Mouse (Mus musculus) layer of hippocampus, adult 11-12 months (tissue): ENCODE data around the gene Sulf2.

Source experiments
- DNase-seq: peaks from one replicate; pipeline ENCODE4 v3.0.0; 2022; ENCODE audit warnings: low spot score

The Sulf2 gene

GRCm38 (mm10) chr2:166116278-166116608 is 39.2 kb downstream of the Sulf2 start:
- no peak for DNase-seq

DNA sequence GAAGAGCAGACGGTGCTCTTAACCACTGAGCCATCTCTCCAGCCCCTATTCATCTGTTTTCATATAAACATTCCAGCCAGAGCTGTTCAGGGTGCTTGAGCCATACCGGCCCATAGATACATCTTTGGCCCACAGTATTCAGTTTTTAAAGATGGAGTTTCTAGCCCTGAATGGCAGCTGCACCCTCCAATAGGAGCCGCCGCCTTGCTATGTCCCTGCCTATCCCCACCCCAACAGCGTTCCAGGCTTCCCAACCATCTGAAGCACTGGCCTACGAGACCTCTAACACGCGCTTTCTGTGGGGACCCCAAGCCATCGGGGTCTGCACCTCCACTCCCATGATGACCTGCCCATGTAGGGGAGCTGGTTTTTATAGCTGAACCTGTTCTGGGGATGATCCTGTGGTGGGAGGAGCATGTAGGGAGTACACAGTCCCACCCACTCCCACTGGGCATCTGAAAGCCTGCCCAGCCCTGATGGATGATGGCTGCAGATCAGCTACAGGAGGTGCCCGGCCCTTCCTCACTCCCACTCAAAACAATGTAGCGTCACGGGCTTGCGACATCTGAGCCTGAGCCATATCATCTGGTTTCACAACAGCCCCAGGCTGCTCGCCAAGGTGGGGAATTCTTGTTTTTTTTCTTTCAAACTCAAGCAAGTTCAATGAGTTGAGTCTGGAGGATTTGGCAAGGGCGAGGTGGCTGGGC is 39.7 kb downstream of the Sulf2 start:
- DNase-seq = peak; percentile 50

DNA sequence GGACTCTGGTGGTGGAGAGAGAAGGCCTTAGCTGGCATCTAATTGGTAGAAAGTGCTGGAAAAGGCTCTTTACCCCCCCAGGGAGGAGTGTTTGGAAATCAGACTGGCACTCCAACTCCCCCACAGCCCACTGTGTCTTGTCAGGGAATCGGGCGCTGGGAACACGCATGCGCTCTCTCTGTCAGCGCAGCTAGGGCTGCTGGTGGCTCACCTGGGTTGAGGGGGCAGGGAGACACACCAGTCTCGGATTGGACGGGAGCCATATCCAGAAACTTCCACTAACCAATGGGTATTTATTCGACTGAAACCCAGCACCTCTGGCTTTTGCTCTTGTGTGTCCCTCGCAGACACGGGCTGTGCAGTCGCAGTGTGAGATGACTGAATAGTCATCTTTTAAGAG is 42.5 kb downstream of the Sulf2 start:
- no peak for DNase-seq

DNA sequence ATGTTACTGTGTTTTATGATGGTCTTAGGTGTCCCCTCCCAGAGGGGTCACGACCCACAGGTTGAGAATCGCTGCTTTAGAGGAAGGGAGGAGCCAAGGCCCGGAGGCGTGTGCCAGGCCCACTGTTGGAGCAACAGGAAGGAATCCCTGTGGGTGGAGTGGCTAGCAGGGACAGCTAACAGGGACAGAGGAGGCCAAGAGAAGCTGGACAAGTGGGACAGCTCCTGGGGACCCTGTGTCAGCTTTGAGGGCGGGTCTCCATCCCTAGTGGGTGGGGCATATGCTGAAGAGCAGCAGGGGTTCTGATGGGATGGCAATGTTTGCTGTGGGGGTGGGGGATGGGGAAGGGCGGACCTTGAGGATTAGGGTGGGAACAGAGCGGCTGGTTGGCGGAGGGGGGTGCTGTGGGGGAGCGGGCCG is 43.6 kb downstream of the Sulf2 start:
- DNase-seq = no peak

DNA sequence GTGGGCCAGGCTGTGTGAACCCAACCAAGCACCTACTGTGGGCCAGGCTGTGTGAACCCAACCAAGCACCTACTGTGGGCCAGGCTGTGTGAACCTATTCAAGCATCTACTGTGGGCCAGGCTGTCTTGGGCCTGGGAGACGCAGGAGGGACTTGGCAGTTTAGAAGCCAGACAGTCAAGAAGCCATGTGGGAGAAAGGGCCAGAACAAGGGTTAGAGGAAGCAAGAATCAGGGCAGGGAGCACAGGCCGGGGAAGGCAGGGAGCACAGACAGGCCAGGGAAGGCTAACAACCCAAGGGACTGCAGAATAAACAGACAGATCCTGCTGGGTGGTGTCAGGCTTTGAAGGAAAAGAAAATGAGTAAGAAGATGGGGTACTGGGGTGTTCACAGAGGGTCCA is 44.2 kb downstream of the Sulf2 start:
- DNase-seq = no peak

DNA sequence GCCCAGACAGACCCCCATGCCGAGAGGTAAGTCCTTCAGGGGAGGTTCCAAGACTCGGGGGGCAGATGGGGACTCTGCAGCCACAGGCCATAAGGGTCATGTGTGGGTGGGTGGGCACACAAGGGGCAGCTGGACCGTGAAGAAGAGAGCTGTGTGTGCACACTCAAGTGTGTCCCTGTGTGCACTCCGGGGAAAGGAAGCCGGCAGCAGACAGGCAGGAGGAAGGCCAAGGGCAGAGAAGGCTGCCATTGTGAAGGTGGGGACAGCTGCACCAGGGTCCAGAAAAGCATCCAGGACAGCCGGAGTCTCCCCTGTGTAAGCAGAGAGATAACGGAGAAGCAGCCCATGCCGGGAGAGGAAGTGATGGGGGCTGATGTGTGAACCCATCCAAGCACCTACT is 44.7 kb downstream of the Sulf2 start:
- DNase-seq = no peak

- peak; percentile 93 for DNase-seq
Measured at GRCm38 (mm10) chr2:166108326-166108725, 47.1 kb downstream of the Sulf2 start.

DNA sequence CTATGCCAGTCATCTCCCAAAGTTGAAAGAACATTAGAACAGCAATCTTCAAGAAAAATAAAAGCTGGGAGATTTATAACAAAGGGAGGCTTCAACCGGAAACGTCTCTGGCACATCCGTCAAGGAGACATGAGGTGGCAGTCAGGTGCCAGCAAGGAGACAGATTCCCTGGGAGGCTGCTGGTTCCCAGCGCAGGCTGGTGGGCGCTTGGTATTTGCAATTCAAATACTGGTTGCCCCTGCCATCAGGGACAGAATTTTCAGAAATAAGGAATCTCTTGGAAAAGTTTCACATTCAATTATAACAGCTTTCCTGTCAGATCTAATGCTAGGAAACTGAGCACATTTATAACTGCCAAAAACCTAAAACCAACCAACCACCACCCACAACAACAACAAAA is 47.6 kb downstream of the Sulf2 start:
- DNase-seq = no peak

DNA sequence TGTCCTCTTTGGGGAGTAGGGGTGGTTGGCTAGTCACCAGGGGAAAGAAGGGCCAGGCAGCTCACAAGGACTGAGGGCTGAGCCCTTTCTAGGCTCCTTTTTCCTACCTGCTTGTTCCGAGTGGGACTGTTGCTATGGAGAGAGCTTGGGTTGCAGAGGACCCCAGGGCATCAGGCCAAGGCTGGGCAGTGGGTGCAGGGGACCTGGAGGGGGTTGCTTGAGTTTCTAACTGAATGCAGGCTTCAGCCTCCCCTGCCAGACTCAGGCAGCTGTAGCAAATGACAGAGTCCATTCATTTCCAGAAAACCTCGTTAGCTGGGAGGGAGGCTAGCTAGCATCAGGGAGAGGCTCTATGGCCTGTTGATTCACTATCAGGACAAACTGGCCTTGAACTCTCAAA is 48.8 kb downstream of the Sulf2 start:
- no peak for DNase-seq

- no peak for DNase-seq
Measured at GRCm38 (mm10) chr2:166105911-166106310, 49.6 kb downstream of the Sulf2 start.

DNA sequence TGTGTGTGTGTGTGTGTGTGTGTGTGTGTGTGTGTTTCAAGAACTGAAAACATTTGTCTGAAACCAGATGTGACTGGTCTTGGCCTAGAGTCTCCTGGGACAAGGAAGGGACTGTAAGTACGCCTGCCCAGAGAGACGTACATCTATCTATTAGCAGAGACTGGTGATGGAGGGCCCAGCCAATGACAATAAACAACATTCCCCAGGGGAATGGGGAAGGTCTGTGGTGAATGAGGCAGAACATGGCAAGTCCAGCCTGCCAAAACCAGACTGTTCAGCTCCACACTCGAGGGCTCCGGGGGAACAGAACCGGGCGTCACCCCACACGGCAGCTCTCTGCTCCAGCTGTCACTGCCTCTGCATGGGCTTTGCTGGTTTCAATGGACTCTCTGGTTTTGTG is 52.6 kb downstream of the Sulf2 start:
- no peak for DNase-seq

DNA sequence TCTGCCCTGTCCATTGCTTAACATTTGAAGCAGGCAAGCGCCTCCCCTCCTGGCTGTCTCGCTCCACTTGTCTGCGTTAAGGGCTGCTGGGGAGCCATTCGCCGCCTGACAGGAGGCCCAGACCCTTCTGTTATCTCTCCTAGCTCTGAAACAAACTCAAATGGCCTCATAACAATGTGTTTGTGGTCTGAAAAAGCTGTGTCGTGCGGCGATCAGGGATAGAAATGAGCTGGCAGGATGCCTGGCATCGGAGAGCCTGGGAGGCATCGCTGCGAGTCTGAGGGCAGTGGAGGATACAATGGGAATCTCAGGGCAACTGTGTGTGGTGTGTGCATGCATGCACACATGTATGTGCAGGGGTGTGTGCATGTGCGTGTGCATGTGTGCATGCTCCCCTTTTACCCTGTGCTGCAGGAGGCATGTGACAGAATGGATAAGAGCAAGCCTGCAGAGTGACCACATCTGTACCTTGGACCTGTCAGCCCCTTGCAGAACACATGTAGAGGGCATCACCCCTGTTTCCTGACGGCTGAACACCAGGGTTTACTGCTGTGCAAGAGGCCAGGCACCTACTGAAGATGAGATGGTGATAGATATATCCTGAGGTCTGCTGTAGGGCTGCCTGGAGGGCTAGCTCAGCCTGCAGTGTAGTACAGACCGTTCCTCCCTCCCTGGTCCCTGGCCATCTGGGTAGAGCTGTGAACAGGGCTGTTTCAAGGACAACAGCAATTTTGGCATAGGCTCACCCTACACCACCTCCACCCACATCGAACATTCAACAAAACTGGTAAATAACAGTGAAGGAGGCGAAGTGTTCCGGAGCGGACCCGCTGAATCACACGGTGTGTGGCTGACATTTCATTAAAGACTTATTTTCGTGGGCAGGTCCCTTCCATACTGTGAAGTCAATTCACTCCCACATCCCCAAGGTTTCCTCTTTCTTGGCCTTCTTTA is 54.9 kb downstream of the Sulf2 start:
- DNase-seq = peak; percentile 35

- DNase-seq = no peak
Measured at GRCm38 (mm10) chr2:166098292-166098933, 57.0 kb downstream of the Sulf2 start.

DNA sequence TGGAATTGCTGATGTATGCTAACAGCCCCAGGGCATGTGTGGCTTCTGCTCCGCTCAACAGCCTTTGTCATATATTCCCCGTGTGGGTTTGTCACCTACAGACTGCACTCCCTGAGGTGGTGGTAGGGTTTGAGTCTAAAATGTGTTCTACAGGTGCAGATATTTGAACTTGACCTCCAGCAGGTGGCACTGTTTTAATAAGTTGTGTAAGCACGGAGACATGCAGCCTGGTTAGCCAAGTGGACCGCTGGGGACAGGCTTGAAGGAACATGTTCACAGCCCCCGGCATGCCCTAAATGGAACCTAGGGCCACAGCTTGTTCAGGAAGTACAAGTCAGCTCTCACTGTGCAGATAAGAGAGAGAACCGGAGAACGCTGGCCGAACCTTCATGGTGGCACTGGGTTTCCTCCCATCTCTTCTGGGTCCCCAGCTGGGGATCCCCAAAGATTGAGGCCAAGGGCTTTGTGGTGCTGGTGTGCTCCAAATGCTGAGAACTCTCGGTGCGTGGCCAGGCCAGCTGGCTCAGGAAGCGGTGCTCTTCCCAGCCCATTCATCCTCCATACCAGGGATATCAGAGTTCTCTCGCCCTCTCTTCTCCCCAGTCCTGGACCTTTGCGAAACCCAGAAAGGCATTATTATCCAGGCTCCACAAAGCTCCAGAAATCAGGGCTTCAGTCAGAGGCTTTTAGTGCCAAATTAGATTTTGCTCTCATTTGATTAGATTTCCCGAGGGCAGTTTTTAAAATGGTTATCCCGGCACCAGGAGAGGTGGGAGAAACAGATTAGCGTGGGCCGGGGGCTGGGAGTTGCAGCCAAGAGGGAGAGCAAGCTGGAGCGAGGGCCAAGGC is 57.8 kb downstream of the Sulf2 start:
- peak; percentile 45 for DNase-seq

DNA sequence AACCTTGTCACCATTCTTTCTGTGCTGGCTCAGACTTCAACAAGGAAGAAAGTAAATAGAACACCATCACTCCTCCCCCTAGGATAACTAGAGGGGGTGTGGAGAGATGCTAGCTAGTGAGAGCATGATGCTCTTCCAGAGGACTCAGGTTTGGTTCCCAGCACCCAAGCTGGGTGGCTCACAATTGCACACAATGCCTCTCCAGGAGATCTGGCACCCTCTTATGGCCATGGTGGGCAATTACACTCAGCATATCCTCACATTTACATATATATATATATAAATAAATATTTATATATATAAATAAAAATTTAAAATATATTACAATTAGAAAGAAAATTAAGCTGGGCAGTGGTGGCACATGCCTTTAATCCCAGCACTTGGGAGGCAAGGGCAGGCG is 58.6 kb downstream of the Sulf2 start:
- no peak for DNase-seq

GRCm38 (mm10) chr2:166096300-166096699 is 59.2 kb downstream of the Sulf2 start:
- no peak for DNase-seq

GRCm38 (mm10) chr2:166092412-166092811 is 63.1 kb downstream of the Sulf2 start:
- no peak for DNase-seq

DNA sequence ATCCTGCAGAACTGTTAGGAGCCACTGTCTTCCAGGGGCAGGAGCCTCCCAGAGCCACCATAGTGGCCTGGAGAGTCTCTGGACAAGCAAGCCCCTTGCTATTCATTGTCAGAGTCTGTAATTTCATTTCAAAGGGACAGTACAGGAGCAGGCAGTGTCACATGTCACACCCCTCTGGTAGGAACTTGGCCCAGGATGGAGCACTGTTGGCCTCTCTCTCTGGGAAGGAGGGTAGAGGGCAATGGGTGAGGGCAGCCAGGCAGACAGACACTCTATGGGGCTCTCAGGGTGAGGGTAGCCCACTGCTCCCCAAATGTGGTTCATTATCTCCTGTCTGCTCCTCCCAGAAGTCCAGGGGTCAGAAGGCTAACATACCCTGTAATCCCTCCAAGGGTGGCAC is 63.9 kb downstream of the Sulf2 start:
- DNase-seq = no peak

- no peak for DNase-seq
Measured at GRCm38 (mm10) chr2:166090131-166090581, 65.3 kb downstream of the Sulf2 start.

DNA sequence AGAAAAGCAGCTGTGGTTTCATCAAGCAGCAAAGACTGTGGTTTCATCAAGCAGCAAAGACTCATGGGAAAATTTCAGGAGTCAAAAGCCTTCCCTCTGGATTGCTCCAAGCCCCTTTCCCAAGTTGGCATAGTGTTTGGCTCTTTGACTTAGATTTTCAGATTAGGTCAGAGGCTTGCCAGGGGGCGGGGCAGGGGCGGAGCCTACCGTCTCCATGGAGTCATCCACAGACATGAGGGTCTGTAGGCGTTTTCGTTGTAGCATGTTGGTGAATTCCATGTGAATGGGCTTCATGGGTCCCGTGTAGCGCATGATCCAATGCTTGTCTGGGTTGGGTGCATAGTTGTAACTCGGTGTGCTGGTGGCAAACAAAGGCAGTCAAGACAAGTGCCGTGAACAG is 66.5 kb downstream of the Sulf2 start:
- no peak for DNase-seq

DNA sequence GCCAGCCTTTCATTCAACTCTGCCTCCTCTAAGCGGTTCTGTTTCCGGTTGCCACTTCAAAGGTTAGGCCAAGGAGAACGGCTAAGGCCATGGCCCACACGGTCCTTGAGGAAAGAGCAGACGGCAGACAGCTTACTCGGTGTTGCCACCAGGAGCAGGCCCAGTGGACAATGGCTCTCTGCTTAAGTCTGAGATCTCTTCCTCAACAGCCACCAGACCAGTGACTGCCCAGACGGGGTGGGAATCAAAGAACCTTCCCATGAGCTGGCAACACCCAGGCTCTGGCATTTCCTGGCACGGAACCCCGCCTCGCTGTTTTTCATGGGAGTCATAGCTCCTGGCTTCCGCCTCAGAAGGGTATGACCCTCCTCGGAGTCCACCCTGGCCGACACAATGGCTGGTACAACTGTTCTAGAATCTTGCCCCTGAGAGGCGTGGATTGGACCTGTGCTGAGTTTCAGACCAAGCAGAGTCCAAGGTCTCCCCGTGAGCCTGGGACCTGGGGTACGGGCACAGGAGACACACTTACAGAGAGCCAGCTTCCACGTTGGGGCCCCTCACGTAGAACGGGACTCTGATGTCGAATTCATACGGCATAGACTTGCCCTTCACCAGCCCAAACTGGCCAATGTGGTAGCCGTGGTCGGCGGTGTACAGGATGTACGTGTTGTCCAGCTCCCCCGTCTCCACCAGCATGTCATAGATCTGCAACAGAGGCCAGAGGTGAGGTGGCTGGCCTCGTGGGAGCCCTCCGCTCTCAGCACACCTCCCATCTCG is 68.8 kb downstream of the Sulf2 start:
- no peak for DNase-seq
